Comparison of ENCODE assay signal across 8 mouse cellular contexts in genomic region chr10:63024580-63024910, GRCm38 (mm10). TPM values are rescaled to one million over a fixed set of nuclear protein-coding genes. Genes with fewer than 3 reads are reported as not detected.
DNase-seq lines count a peak whose midpoint lies in the region; ATAC-seq and TF ChIP-seq lines count a peak whose summit lies in the region.

No protein-coding gene starts in this region.

- peaks cover 6% of the 10 kb centered on the region for H3K4me1 ChIP-seq in kidney, adult 2 months (ENCODE audit: control insufficient read depth, insufficient read depth, low read length)
- peaks cover 22% of the 10 kb centered on the region for H3K4me1 ChIP-seq in liver, postnatal 0 days (ENCODE audit: insufficient read depth)
- H3K4me1 ChIP-seq in neural tube, embryonic 13.5 days (replicated peaks) = peaks cover 64% of the 10 kb centered on the region

- no peak for TF ChIP-seq POLR2A in kidney, adult 2 months (IDR thresholded peaks at IDR 0.05; ENCODE audit: low read depth, low read length)

- no peak for TF ChIP-seq EP300 in liver, postnatal 0 days (IDR thresholded peaks at IDR 0.05; ENCODE audit: low read depth)

- H3K27me3 ChIP-seq in kidney, adult 2 months (replicated peaks; ENCODE audit: control insufficient read depth, insufficient read depth, low read length) = no peaks in the 10 kb centered on the region
- no peaks in the 10 kb centered on the region for H3K27me3 ChIP-seq in liver, postnatal 0 days (ENCODE audit: insufficient read depth, low read length)
- H3K27me3 ChIP-seq in neural tube, embryonic 13.5 days = no peaks in the 10 kb centered on the region

- H3K9ac ChIP-seq in liver, postnatal 0 days (replicated peaks) = peak overlapping the region; percentile 100
- peak overlapping the region; percentile 80 for H3K9ac ChIP-seq in neural tube, embryonic 13.5 days

- TF ChIP-seq CTCF in kidney, adult 2 months (conservative IDR thresholded peaks at IDR 0.05; ENCODE audit: insufficient read depth, insufficient read length, low read depth, low read length) = peak; percentile 64
- peak; percentile 66 for TF ChIP-seq CTCF in liver, postnatal 0 days (IDR thresholded peaks at IDR 0.05; ENCODE audit: low read depth)

- peak overlapping the region; percentile 60 for H3K4me3 ChIP-seq in kidney, adult 2 months (ENCODE audit: insufficient read depth, low read depth, low read length)
- H3K4me3 ChIP-seq in liver, postnatal 0 days (ENCODE audit: low read depth, low read length) = peak overlapping the region; percentile 99
- peak overlapping the region; percentile 88 for H3K4me3 ChIP-seq in neural tube, embryonic 13.5 days

- under 1% methylated on average over 8 of the region's 8 CpGs for WGBS in kidney, adult 2 months
- under 1% methylated on average over 8 of the region's 8 CpGs for WGBS in liver, postnatal 0 days (ENCODE audit: insufficient replicate concordance)
- WGBS in neural tube, embryonic 13.5 days = under 1% methylated on average over 8 of the region's 8 CpGs

- peak; percentile 21 to 36 for DNase-seq in spleen, postnatal 14 days (ENCODE audit: low spot score in 2 of 2)
- no peak for DNase-seq in spleen, adult 18-20 months
- peak; percentile 74 to 78 for DNase-seq in cerebellum, postnatal 36 days
- DNase-seq in kidney, adult 2 months = peak; percentile 86
- peak; percentile 57 for DNase-seq in liver, postnatal 0 days
- DNase-seq in thymus, postnatal 10 days (ENCODE audit: low spot score in 2 of 2) = peak; percentile 20 to 29

- ATAC-seq in granulocyte monocyte progenitor cell, adult 5-6 weeks (replicated peaks; ENCODE audit: poor library complexity, severe bottlenecking) = peak; percentile 21; the same call in 1 of the 2 replicates
- ATAC-seq in liver, postnatal 0 days = peak; percentile 25
- peak; percentile 42 for ATAC-seq in neural tube, embryonic 13.5 days (ENCODE audit: low read depth)

- no peaks in the 10 kb centered on the region for H3K36me3 ChIP-seq in kidney, adult 2 months (ENCODE audit: control insufficient read depth, insufficient read depth, low read length)
- H3K36me3 ChIP-seq in liver, postnatal 0 days (replicated peaks; ENCODE audit: insufficient read depth, low read length) = no peaks in the 10 kb centered on the region
- H3K36me3 ChIP-seq in neural tube, embryonic 13.5 days = no peaks in the 10 kb centered on the region

- peak overlapping the region; percentile 89 for H3K27ac ChIP-seq in kidney, adult 2 months (ENCODE audit: insufficient read depth, low read depth, low read length)
- H3K27ac ChIP-seq in liver, postnatal 0 days (ENCODE audit: low read depth) = peak overlapping the region; percentile 100
- peak overlapping the region; percentile 100 for H3K27ac ChIP-seq in neural tube, embryonic 13.5 days (replicated peaks)

- H3K4me2 ChIP-seq in liver, postnatal 0 days (ENCODE audit: low read depth, low read length) = peak overlapping the region; percentile 82
- H3K4me2 ChIP-seq in neural tube, embryonic 13.5 days = peak overlapping the region; percentile 84

- no peaks in the 10 kb centered on the region for H3K9me3 ChIP-seq in liver, postnatal 0 days (ENCODE audit: low read length)
- H3K9me3 ChIP-seq in neural tube, embryonic 13.5 days = no peaks in the 10 kb centered on the region

RNA-seq across cellular contexts. Expression of gene Pbld2, which starts 0.4 kb away (rescaled TPM):
- 0.34 TPM in 1 of 2 replicates, not detected in the other for total RNA-seq in granulocyte monocyte progenitor cell, adult 5-6 weeks (2014; fragmentation: Nextera tagmentation)
- not detected in 2 replicates for total RNA-seq in granulocyte monocyte progenitor cell, adult 5-6 weeks (2017)
- polyA plus RNA-seq in kidney, adult 2 months (2012; rRNA removed) = 22.4 and 25.5 TPM in 2 replicates
- 15.0 and 17.3 TPM in 2 replicates for polyA plus RNA-seq in liver, postnatal 0 days (2015; fragmentation: Nextera tagmentation; extraction: Ambion mirVana)
- polyA plus RNA-seq in neural tube, embryonic 13.5 days (2015; fragmentation: Nextera tagmentation; extraction: Ambion mirVana) = 0.84 and 1.5 TPM in 2 replicates

RNA-seq across cellular contexts. Expression of gene Hnrnph3, which starts 0.5 kb away (rescaled TPM):
- 64.1 and 67.8 TPM in 2 replicates for total RNA-seq in granulocyte monocyte progenitor cell, adult 5-6 weeks (2014; fragmentation: Nextera tagmentation)
- 34.0 and 43.0 TPM in 2 replicates for total RNA-seq in granulocyte monocyte progenitor cell, adult 5-6 weeks (2017)
- polyA plus RNA-seq in kidney, adult 2 months (2012; rRNA removed) = 14.7 and 25.0 TPM in 2 replicates
- 12.1 and 12.4 TPM in 2 replicates for polyA plus RNA-seq in liver, postnatal 0 days (2015; fragmentation: Nextera tagmentation; extraction: Ambion mirVana)
- polyA plus RNA-seq in neural tube, embryonic 13.5 days (2015; fragmentation: Nextera tagmentation; extraction: Ambion mirVana) = 165 and 189 TPM in 2 replicates

RNA-seq across cellular contexts. Expression of gene Pbld1, which starts 35.4 kb away (rescaled TPM):
- total RNA-seq in granulocyte monocyte progenitor cell, adult 5-6 weeks (2014; fragmentation: Nextera tagmentation) = not detected in 2 replicates
- not detected in 2 replicates for total RNA-seq in granulocyte monocyte progenitor cell, adult 5-6 weeks (2017)
- 163 and 168 TPM in 2 replicates for polyA plus RNA-seq in kidney, adult 2 months (2012; rRNA removed)
- 66.9 and 67.6 TPM in 2 replicates for polyA plus RNA-seq in liver, postnatal 0 days (2015; fragmentation: Nextera tagmentation; extraction: Ambion mirVana)
- polyA plus RNA-seq in neural tube, embryonic 13.5 days (2015; fragmentation: Nextera tagmentation; extraction: Ambion mirVana) = 0.56 and 0.99 TPM in 2 replicates

RNA-seq across cellular contexts. Expression of gene Rufy2, which starts 44.5 kb away (rescaled TPM):
- 4.0 and 9.5 TPM in 2 replicates for total RNA-seq in granulocyte monocyte progenitor cell, adult 5-6 weeks (2014; fragmentation: Nextera tagmentation)
- total RNA-seq in granulocyte monocyte progenitor cell, adult 5-6 weeks (2017) = 5.6 and 7.3 TPM in 2 replicates
- polyA plus RNA-seq in kidney, adult 2 months (2012; rRNA removed) = 3.3 and 4.0 TPM in 2 replicates
- polyA plus RNA-seq in liver, postnatal 0 days (2015; fragmentation: Nextera tagmentation; extraction: Ambion mirVana) = 2.8 and 2.9 TPM in 2 replicates
- 55.8 and 57.3 TPM in 2 replicates for polyA plus RNA-seq in neural tube, embryonic 13.5 days (2015; fragmentation: Nextera tagmentation; extraction: Ambion mirVana)

Comparison
In these comparisons a context has a peak if more than half of its experiments do, and no peak if none do; other contexts are left out.
1. DNase-seq: peak in spleen, postnatal 14 days (2 of 2), cerebellum, postnatal 36 days (2 of 2), kidney, adult 2 months (single experiment), liver, postnatal 0 days (single experiment) and thymus, postnatal 10 days (2 of 2); none in spleen, adult 18-20 months (0 of 2).
2. RNA of gene Pbld1, which starts 35.4 kb away (polyA plus RNA-seq): 163 to 168 TPM in kidney, adult 2 months and 66.9 to 67.6 TPM in liver, postnatal 0 days; 0.56 to 0.99 TPM in neural tube, embryonic 13.5 days; every median in the first group is over 10 times any median in the second.
3. Peak in every context shown above with its lines, with median percentiles within 50 percentile points of each other: ATAC-seq, H3K27ac ChIP-seq and H3K4me3 ChIP-seq.